Mouse (Mus musculus): ENCODE results near the gene Fggy. TPM values are rescaled to one million over a fixed set of nuclear protein-coding genes. Genes with fewer than 3 reads are reported as not detected.

Fggy gene
- total and polyA plus RNA-seq, 3 experiments, result not detected

DNA sequence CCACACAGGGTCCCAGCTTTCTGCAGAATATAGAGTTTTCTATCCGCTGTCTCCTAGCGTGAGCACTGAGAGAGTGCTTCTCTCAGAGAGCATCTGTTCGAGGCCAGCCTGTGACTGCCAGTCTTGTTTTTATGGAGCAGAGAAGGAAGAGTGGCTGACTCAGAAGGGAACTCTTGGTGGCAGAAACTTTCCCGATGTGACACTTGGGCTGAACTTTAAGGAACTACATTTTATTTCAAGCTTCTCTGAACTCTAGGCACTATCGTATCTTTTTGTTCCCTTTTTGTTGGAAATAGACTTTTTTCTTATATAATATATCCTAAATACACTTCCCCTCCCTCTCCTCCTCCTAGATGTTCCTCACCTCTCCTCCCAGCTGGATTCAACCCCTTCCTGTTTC is 213.2 kb downstream of the Fggy start:
- Histone ChIP-seq H3K79me2 (ENCODE audit: control insufficient read depth, insufficient read depth, low read length, poor library complexity) (no peaks in the 10 kb centered on the region), H3K36me3 (ENCODE audit: control insufficient read depth in 1 of 2, insufficient read depth in 2 of 2, low read length in 2 of 2) (no peaks in the 10 kb centered on the region), H3K27me3 (ENCODE audit: control insufficient read depth in 1 of 2, insufficient read depth in 2 of 2, low read length in 2 of 2) (no peaks in the 10 kb centered on the region), H3K27ac (ENCODE audit: control insufficient read depth, low read depth, low read length) (no peak overlapping the region), H3K9me3 (replicated peaks; ENCODE audit: insufficient read depth, low read length) (no peaks in the 10 kb centered on the region), H3K4me3 (ENCODE audit: control insufficient read depth in 1 of 2, insufficient read depth in 1 of 2, low read depth in 2 of 2, low read length in 2 of 2) (no peak overlapping the region), H3K9ac (ENCODE audit: control insufficient read depth, low read depth, low read length, poor library complexity, severe bottlenecking) (no peak overlapping the region), H3K4me1 (ENCODE audit: control insufficient read depth in 1 of 2, insufficient read depth in 2 of 2, low read length in 2 of 2) (no peaks in the 10 kb centered on the region)
- TF ChIP-seq ZMIZ1 (IDR thresholded peaks at IDR 0.05; ENCODE audit: low read depth, low read length) (no peak), RCOR1 (IDR thresholded peaks at IDR 0.05; ENCODE audit: low read depth, low read length) (no peak), ELF1 (IDR thresholded peaks at IDR 0.05; ENCODE audit: low read depth, low read length) (no peak), USF1 (IDR thresholded peaks at IDR 0.05; ENCODE audit: low read depth, low read length) (no peak), NRF1 (IDR thresholded peaks at IDR 0.05; ENCODE audit: insufficient read depth, low read depth, low read length, poor library complexity, severe bottlenecking) (no peak)
- no peak for DNase-seq (ENCODE audit: low read depth, low spot score)

DNA sequence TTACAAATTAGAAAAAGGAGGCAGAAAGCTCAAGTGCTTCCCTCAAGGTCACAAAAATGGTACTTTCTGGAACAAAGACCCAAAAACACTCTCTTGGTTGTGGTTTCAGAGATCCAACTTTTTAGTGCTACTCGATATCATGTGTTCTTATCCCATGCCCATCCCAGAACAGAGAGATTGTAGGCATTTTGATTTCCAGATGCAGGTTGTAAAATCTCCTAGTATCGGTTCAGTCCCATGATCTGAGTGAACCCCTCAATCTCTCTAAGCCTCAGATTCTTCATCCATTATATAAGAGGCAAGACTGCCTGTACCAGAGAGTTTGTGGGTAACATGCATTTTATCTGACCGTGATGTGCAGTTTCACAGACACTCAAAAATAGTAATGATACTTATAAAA is 214.2 kb downstream of the Fggy start:
- no peaks in the 10 kb centered on the region for H3K4me1 ChIP-seq (ENCODE audit: control insufficient read depth in 1 of 2, insufficient read depth in 2 of 2, low read length in 2 of 2)

DNA sequence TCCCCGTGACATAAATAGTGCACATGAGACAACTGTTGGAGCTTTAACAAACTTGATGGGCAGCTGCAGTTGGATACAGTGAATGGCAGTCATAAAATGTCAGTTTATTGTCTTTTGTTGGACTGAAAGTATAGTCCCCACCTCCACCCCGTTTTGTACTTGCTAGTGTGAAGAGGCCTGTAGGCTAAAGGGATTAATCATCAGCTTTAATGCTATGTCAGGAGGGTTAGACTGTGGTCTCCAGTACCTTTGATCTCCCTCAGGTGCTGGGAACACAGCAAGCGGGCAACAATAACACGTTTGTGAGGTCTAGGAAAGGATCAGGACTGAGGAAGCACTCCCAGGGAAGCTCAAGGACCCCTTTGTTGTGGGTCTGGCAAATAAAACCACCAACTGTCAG is 214.6 kb downstream of the Fggy start:
- H3K9me3 ChIP-seq (replicated peaks; ENCODE audit: insufficient read depth, low read length), result no peaks in the 10 kb centered on the region
- no peaks in the 10 kb centered on the region for H3K4me1 ChIP-seq (ENCODE audit: control insufficient read depth in 1 of 2, insufficient read depth in 2 of 2, low read length in 2 of 2)
- no peaks in the 10 kb centered on the region for H3K36me3 ChIP-seq (ENCODE audit: control insufficient read depth in 1 of 2, insufficient read depth in 2 of 2, low read length in 2 of 2)
- no peaks in the 10 kb centered on the region for H3K79me2 ChIP-seq (ENCODE audit: control insufficient read depth, insufficient read depth, low read length, poor library complexity)
- DNase-seq (ENCODE audit: low read depth, low spot score), result no peak
- H3K4me3 ChIP-seq (ENCODE audit: control insufficient read depth in 1 of 2, insufficient read depth in 1 of 2, low read depth in 2 of 2, low read length in 2 of 2), result no peak overlapping the region
- no peaks in the 10 kb centered on the region for H3K27me3 ChIP-seq (ENCODE audit: control insufficient read depth in 1 of 2, insufficient read depth in 2 of 2, low read length in 2 of 2)
- no peak overlapping the region for H3K27ac ChIP-seq (ENCODE audit: control insufficient read depth, low read depth, low read length)
- H3K9ac ChIP-seq (ENCODE audit: control insufficient read depth, low read depth, low read length, poor library complexity, severe bottlenecking), result no peak overlapping the region
- TF ChIP-seq ZMIZ1 (IDR thresholded peaks at IDR 0.05; ENCODE audit: low read depth, low read length) (no peak), GATA1 (IDR thresholded peaks at IDR 0.05; ENCODE audit: low read depth, low read length) (no peak), POLR2A (IDR thresholded peaks at IDR 0.05; ENCODE audit: control insufficient read depth in 1 of 2, insufficient read depth in 1 of 2, low read depth in 1 of 2, low read length in 2 of 2, poor library complexity in 1 of 2) (no peak), ZNF384 (IDR thresholded peaks at IDR 0.05; ENCODE audit: low read depth, low read length) (no peak), POLR2AphosphoS5 (IDR thresholded peaks at IDR 0.05; ENCODE audit: borderline replicate concordance, low read depth, low read length) (no peak), MYB (IDR thresholded peaks at IDR 0.05; ENCODE audit: low read depth, low read length) (no peak), POLR2AphosphoS2 (IDR thresholded peaks at IDR 0.05; ENCODE audit: low read length) (no peak), MYC (IDR thresholded peaks at IDR 0.05; ENCODE audit: low read depth, low read length) (no peak), MAZ (IDR thresholded peaks at IDR 0.05; ENCODE audit: low read depth, low read length) (no peak), CTCF (IDR thresholded peaks at IDR 0.05 in 2 of 3, conservative IDR thresholded peaks at IDR 0.05 in 1 of 3; ENCODE audit: control insufficient read depth in 1 of 3, insufficient read depth in 1 of 3, low read depth in 2 of 3, low read length in 3 of 3, poor library complexity in 1 of 3, severe bottlenecking in 1 of 3) (no peak), MAFK (IDR thresholded peaks at IDR 0.05; ENCODE audit: borderline replicate concordance, low read depth, low read length) (no peak), BHLHE40 (IDR thresholded peaks at IDR 0.05; ENCODE audit: borderline replicate concordance, low read depth, low read length) (no peak), MXI1 (IDR thresholded peaks at IDR 0.05; ENCODE audit: low read depth, low read length) (no peak), SIN3A (IDR thresholded peaks at IDR 0.05; ENCODE audit: low read length) (no peak), TAL1 (IDR thresholded peaks at IDR 0.05; ENCODE audit: low read length) (no peak), MEF2A (IDR thresholded peaks at IDR 0.05; ENCODE audit: extremely low read depth, insufficient replicate concordance, low read depth, low read length, poor library complexity, severe bottlenecking) (no peak), RAD21 (IDR thresholded peaks at IDR 0.05; ENCODE audit: low read depth, low read length) (no peak)

More for the DNA sequence above, 214.2 kb downstream of the Fggy start:
- Histone ChIP-seq H3K36me3 (ENCODE audit: control insufficient read depth in 1 of 2, insufficient read depth in 2 of 2, low read length in 2 of 2) (no peaks in the 10 kb centered on the region), H3K4me3 (ENCODE audit: control insufficient read depth in 1 of 2, insufficient read depth in 1 of 2, low read depth in 2 of 2, low read length in 2 of 2) (no peak overlapping the region), H3K79me2 (ENCODE audit: control insufficient read depth, insufficient read depth, low read length, poor library complexity) (no peaks in the 10 kb centered on the region), H3K9me3 (replicated peaks; ENCODE audit: insufficient read depth, low read length) (no peaks in the 10 kb centered on the region), H3K27ac (ENCODE audit: control insufficient read depth, low read depth, low read length) (no peak overlapping the region), H3K27me3 (ENCODE audit: control insufficient read depth in 1 of 2, insufficient read depth in 2 of 2, low read length in 2 of 2) (no peaks in the 10 kb centered on the region), H3K9ac (ENCODE audit: control insufficient read depth, low read depth, low read length, poor library complexity, severe bottlenecking) (no peak overlapping the region)
- DNase-seq (ENCODE audit: low read depth, low spot score), result no peak
- no peak for TF ChIP-seq ETS1 (IDR thresholded peaks at IDR 0.05; ENCODE audit: low read depth, low read length)
- no peak for TF ChIP-seq EP300 (IDR thresholded peaks at IDR 0.05; ENCODE audit: low read depth in 1 of 2, low read length in 2 of 2)
- no peak for TF ChIP-seq USF1 (IDR thresholded peaks at IDR 0.05; ENCODE audit: low read depth, low read length)
- no peak for TF ChIP-seq KAT2A (conservative IDR thresholded peaks at IDR 0.05; ENCODE audit: low read depth, low read length)
- no peak for TF ChIP-seq POLR2AphosphoS5 (IDR thresholded peaks at IDR 0.05; ENCODE audit: borderline replicate concordance, low read depth, low read length)
- TF ChIP-seq UBTF (IDR thresholded peaks at IDR 0.05; ENCODE audit: borderline replicate concordance, insufficient read depth, low read depth, low read length), result no peak
- TF ChIP-seq TBP (IDR thresholded peaks at IDR 0.05; ENCODE audit: low read depth, low read length), result no peak
- no peak for TF ChIP-seq ZMIZ1 (IDR thresholded peaks at IDR 0.05; ENCODE audit: low read depth, low read length)
- no peak for TF ChIP-seq MAX (IDR thresholded peaks at IDR 0.05; ENCODE audit: low read length)
- no peak for TF ChIP-seq MAFK (IDR thresholded peaks at IDR 0.05; ENCODE audit: borderline replicate concordance, low read depth, low read length)
- no peak for TF ChIP-seq ZC3H11A (IDR thresholded peaks at IDR 0.05; ENCODE audit: low read depth, low read length)
- no peak for TF ChIP-seq MYB (IDR thresholded peaks at IDR 0.05; ENCODE audit: low read depth, low read length)
- no peak for TF ChIP-seq BHLHE40 (IDR thresholded peaks at IDR 0.05; ENCODE audit: borderline replicate concordance, low read depth, low read length)
- no peak for TF ChIP-seq TAL1 (IDR thresholded peaks at IDR 0.05; ENCODE audit: low read length)
- no peak for TF ChIP-seq USF2 (IDR thresholded peaks at IDR 0.05; ENCODE audit: borderline replicate concordance in 1 of 2, insufficient read depth in 1 of 2, low read depth in 1 of 2, low read length in 2 of 2)
- TF ChIP-seq MAZ (IDR thresholded peaks at IDR 0.05; ENCODE audit: low read depth, low read length), result no peak
- no peak for TF ChIP-seq RCOR1 (IDR thresholded peaks at IDR 0.05; ENCODE audit: low read depth, low read length)
